Mouse (Mus musculus): ENCODE results near the gene Cog6.

- TF ChIP-seq GATA1 (IDR thresholded peaks at IDR 0.05; ENCODE audit: low read length) (no peak), TAL1 (IDR thresholded peaks at IDR 0.05; ENCODE audit: low read length) (no peak)
Measured at GRCm38 (mm10) chr3:53027333-53027732, 10.3 kb upstream of the Cog6 start.

All from erythroblast, embryonic 14.5 days (primary cell).